Mouse (Mus musculus): Measurements from ENCODE around the gene Gm45799.

The Gm45799 gene

GRCm38 (mm10) chr7:105640233-105640893 is at the start of gene Gm45799, which contains the start of gene Arfip2:
Gene Gm45799 (plus strand): TSS chr7:105640552.
Gene Arfip2 (minus strand): TSS chr7:105640416.
- DNase-seq: peak; percentile 99

GRCm38 (mm10) chr7:105602860-105603623 is 37.3 kb upstream of the Gm45799 start:
- peak; percentile 94 for DNase-seq

- no peak for DNase-seq
Observed at GRCm38 (mm10) chr7:105608467-105608866, 31.9 kb upstream of the Gm45799 start.

GRCm38 (mm10) chr7:105611767-105612166 is 28.6 kb upstream of the Gm45799 start:
- no peak for DNase-seq

GRCm38 (mm10) chr7:105614400-105614799 is 26.0 kb upstream of the Gm45799 start:
- peak; percentile 49 for DNase-seq

- no peak for DNase-seq
Observed at GRCm38 (mm10) chr7:105615720-105616119, 24.6 kb upstream of the Gm45799 start.

- no peak for DNase-seq
Observed at GRCm38 (mm10) chr7:105616561-105616960, 23.8 kb upstream of the Gm45799 start.

GRCm38 (mm10) chr7:105617810-105618209 is 22.5 kb upstream of the Gm45799 start:
- no peak for DNase-seq

- no peak for DNase-seq
Observed at GRCm38 (mm10) chr7:105619701-105620100, 20.7 kb upstream of the Gm45799 start.

- no peak for DNase-seq
Observed at GRCm38 (mm10) chr7:105621053-105621452, 19.3 kb upstream of the Gm45799 start.

- no peak for DNase-seq
Observed at GRCm38 (mm10) chr7:105621646-105622292, 18.6 kb upstream of the Gm45799 start.

- no peak for DNase-seq
Observed at GRCm38 (mm10) chr7:105625397-105625796, 15.0 kb upstream of the Gm45799 start.

GRCm38 (mm10) chr7:105628633-105629032 is 11.7 kb upstream of the Gm45799 start:
- DNase-seq: peak; percentile 78

GRCm38 (mm10) chr7:105632551-105632972 is 7.8 kb upstream of the Gm45799 start:
- no peak for DNase-seq

GRCm38 (mm10) chr7:105633127-105633800 is 7.1 kb upstream of the Gm45799 start, which contains the start of gene Trim3:
Gene Trim3 (minus strand): TSS chr7:105633571.
- DNase-seq: peak; percentile 92

GRCm38 (mm10) chr7:105633801-105634135 is 6.6 kb upstream of the Gm45799 start:
- no peak for DNase-seq

GRCm38 (mm10) chr7:105634272-105634920 is 6.0 kb upstream of the Gm45799 start:
- no peak for DNase-seq

GRCm38 (mm10) chr7:105635726-105636125 is 4.6 kb upstream of the Gm45799 start:
- DNase-seq: no peak

- no peak for DNase-seq
Observed at GRCm38 (mm10) chr7:105638776-105639175, 1.6 kb upstream of the Gm45799 start.

GRCm38 (mm10) chr7:105639304-105639703 is 1.0 kb upstream of the Gm45799 start:
- DNase-seq: no peak

GRCm38 (mm10) chr7:105639756-105640155 is 596 bp upstream of the Gm45799 start, which contains the start of gene Timm10b:
Gene Timm10b (plus strand): TSS chr7:105640056.
- no peak for DNase-seq

- DNase-seq: peak; percentile 34
Observed at GRCm38 (mm10) chr7:105640894-105641255, 523 bp downstream of the Gm45799 start.

- DNase-seq: no peak
Observed at GRCm38 (mm10) chr7:105641936-105642335, 1.6 kb downstream of the Gm45799 start.

Data from kidney, adult 9 months (tissue).